Mouse (Mus musculus): ENCODE results near the gene Sim2.

DNA sequence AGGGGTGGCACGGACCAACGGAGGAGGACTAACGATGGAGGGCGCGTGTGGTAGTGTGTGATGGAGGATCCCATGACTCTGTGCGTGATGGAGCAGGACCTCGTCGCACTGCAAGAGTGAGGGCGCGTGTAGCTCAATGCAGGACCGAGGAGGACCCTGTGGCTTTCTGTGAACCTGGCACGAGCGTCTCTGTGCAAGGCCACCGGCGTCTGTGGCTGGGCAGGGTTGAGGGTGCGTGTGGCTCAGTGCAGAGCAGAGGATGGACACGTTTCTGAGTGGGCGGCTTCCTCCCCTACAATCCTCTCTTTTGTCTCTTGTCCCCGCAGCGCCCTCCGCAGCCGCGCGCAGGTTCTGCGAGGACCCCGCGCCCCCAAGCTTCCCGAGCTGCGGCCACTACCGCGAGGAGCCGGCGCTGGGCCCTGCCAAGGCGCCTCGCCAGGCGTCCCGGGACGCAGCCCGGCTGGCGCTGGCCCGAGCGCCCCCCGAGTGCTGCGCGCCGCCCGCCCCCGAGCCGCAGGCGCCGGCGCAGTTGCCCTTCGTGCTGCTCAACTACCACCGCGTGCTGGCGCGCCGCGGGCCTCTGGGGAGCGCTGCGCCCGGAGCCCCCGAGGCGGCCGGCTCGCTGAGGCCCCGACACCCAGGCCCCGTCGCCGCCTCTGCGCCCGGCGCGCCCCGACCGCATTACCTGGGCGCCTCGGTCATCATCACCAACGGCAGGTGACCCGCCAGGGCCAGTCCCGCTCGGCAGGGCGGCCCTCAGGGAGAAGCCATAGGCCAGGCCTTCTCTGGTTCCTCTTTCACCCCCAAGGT is 40.6 kb downstream of the Sim2 start:
- TF ChIP-seq POLR2A (IDR thresholded peaks at IDR 0.05; ENCODE audit: borderline replicate concordance, insufficient read depth, low read length) (no peak), CTCF (IDR thresholded peaks at IDR 0.05; ENCODE audit: borderline replicate concordance, insufficient read depth, low read depth, low read length) (no peak)
